Mouse (Mus musculus) ES-Bruce4 (cell line): ENCODE results near the gene A530084C06Rik. TPM values are rescaled to one million over a fixed set of nuclear protein-coding genes. Genes with fewer than 3 reads are reported as not detected.

ENCODE experiments used
- H3K27ac ChIP-seq: 2 replicates; pipeline ENCODE4 v1.5.1; 2012; ENCODE audit warnings: low read length, inconsistent platforms; ENCODE audit not compliant: insufficient read depth
- H3K27me3 ChIP-seq: 2 replicates; pipeline ENCODE4 v1.6.1; 2012; ENCODE audit warnings: mild to moderate bottlenecking, low read length, inconsistent platforms; ENCODE audit not compliant: control insufficient read depth, poor library complexity, insufficient read depth, severe bottlenecking
- H3K36me3 ChIP-seq: 2 replicates; pipeline ENCODE4 v1.6.1; 2012; ENCODE audit warnings: inconsistent platforms, mild to moderate bottlenecking, low read length, moderate library complexity; ENCODE audit not compliant: control insufficient read depth, poor library complexity, insufficient read depth, severe bottlenecking
- H3K4me1 ChIP-seq: one replicate; pipeline ENCODE4 v1.8.1; 2011; ENCODE audit warnings: low read length; ENCODE audit not compliant: control insufficient read depth, insufficient read depth
- H3K4me3 ChIP-seq: 2 replicates; pipeline ENCODE4 v1.5.1; 2011; ENCODE audit warnings: low read depth, mild to moderate bottlenecking, low read length
- H3K9ac ChIP-seq: 2 replicates; pipeline ENCODE4 v1.6.1; 2012; ENCODE audit warnings: low read depth, mild to moderate bottlenecking, inconsistent platforms; ENCODE audit not compliant: poor library complexity, severe bottlenecking
- H3K9me3 ChIP-seq: replicated peaks from 2 replicates; pipeline ENCODE4 v1.6.1; 2012; ENCODE audit warnings: mild to moderate bottlenecking, low read length, inconsistent platforms; ENCODE audit not compliant: control insufficient read depth, poor library complexity, insufficient read depth, severe bottlenecking
- CTCF ChIP-seq: IDR thresholded peaks from one replicate; pipeline ENCODE4 v1.8.1; 2011; ENCODE audit warnings: low read depth, low read length
- EP300 ChIP-seq: IDR thresholded peaks from 2 replicates; pipeline ENCODE4 v1.6.1; 2011; ENCODE audit warnings: low read depth, low read length; ENCODE audit not compliant: insufficient read depth
- POLR2A ChIP-seq: IDR thresholded peaks from one replicate; pipeline ENCODE4 v1.8.1; 2011; ENCODE audit warnings: low read length; ENCODE audit not compliant: insufficient read depth
- polyA plus RNA-seq: library from polyadenylated mRNA; stranded (reverse); fragments of >200 nt; gene quantifications from 2 replicates; pipeline ENCODE4 v1.2.4, GENCODE M21; 2011; ENCODE audit warnings: low read depth; ENCODE audit not compliant: missing spikeins, insufficient read depth, insufficient read length

The A530084C06Rik gene
- polyA plus RNA-seq, 1 experiment: not detected

GRCm38 (mm10) chr13:31531186-31531585 lies 27.9 kb downstream of the A530084C06Rik start:
- no peak overlapping the region for H3K27ac ChIP-seq
- no peak for TF ChIP-seq CTCF
- no peak for TF ChIP-seq EP300
- no peak for TF ChIP-seq POLR2A
- H3K9me3 ChIP-seq: no peaks in the 10 kb centered on the region

DNA sequence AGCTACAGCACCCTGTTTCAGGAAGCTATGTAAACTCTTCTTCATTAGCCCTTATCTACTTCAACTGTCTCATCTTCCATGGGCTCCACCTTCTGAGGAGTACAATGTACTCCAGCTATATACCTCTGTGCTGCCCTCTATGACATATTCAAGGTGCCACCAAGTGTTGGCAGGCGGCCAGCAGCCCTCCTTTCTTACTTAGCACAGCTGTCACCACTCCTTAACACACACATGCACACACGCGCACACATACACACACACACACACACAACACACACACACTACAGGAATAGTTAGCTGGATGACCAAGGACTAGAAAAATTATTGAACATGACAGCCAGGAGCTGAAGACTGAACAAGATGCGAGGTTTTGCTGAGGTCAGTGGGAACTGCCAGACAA lies 34.2 kb downstream of the A530084C06Rik start:
- TF ChIP-seq EP300 (no peak), CTCF (no peak), POLR2A (no peak)
- Histone ChIP-seq H3K36me3 (no peaks in the 10 kb centered on the region), H3K4me1 (no peaks in the 10 kb centered on the region), H3K27me3 (no peaks in the 10 kb centered on the region), H3K9ac (no peak overlapping the region), H3K9me3 (no peaks in the 10 kb centered on the region), H3K4me3 (no peak overlapping the region), H3K27ac (no peak overlapping the region)

More at GRCm38 (mm10) chr13:31531186-31531585, 27.9 kb downstream of the A530084C06Rik start:
- H3K27me3 ChIP-seq: no peaks in the 10 kb centered on the region
- H3K9ac ChIP-seq: no peak overlapping the region
- no peak overlapping the region for H3K4me3 ChIP-seq
- no peaks in the 10 kb centered on the region for H3K36me3 ChIP-seq
- no peaks in the 10 kb centered on the region for H3K4me1 ChIP-seq

GRCm38 (mm10) chr13:31518971-31519370 lies 40.2 kb downstream of the A530084C06Rik start:
- Histone ChIP-seq H3K27ac (no peak overlapping the region), H3K4me1 (no peaks in the 10 kb centered on the region), H3K9ac (no peak overlapping the region), H3K27me3 (no peaks in the 10 kb centered on the region), H3K4me3 (no peak overlapping the region), H3K9me3 (no peaks in the 10 kb centered on the region), H3K36me3 (no peaks in the 10 kb centered on the region)
- TF ChIP-seq EP300 (no peak), CTCF (no peak), POLR2A (no peak)

DNA sequence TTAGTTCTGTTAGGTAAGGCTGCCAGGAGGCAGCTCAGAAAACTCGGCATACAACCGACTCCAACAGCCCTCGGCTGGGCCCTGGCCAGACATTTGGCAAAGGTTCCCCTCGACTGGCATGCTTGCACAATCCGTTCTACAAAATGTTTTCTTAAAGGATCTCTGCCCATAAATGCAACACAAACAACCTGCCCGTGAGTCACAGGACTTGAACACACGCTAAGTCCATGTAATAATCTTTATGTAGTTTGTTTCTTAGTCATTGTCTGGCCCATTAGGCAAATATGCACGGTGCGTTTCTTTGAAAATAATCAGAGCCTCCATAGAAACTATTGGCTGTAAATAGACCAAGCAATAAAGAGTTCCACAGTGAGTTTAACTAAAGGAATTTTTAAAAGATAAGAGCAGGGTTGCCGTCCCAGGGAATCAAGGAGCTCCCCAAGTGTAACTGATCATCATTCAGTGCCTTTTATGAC lies 40.7 kb downstream of the A530084C06Rik start:
- H3K27me3 ChIP-seq: no peaks in the 10 kb centered on the region
- no peak overlapping the region for H3K4me3 ChIP-seq
- no peak overlapping the region for H3K9ac ChIP-seq
- no peaks in the 10 kb centered on the region for H3K36me3 ChIP-seq
- no peaks in the 10 kb centered on the region for H3K4me1 ChIP-seq
- H3K27ac ChIP-seq: no peak overlapping the region
- H3K9me3 ChIP-seq: no peaks in the 10 kb centered on the region
- TF ChIP-seq POLR2A (no peak), EP300 (no peak)

GRCm38 (mm10) chr13:31515261-31515660 lies 43.9 kb downstream of the A530084C06Rik start:
- no peaks in the 10 kb centered on the region for H3K27me3 ChIP-seq
- H3K36me3 ChIP-seq: no peaks in the 10 kb centered on the region
- no peaks in the 10 kb centered on the region for H3K4me1 ChIP-seq
- TF ChIP-seq CTCF (no peak), EP300 (no peak), POLR2A (no peak)
- no peaks in the 10 kb centered on the region for H3K9me3 ChIP-seq
- H3K27ac ChIP-seq: no peak overlapping the region
- H3K4me3 ChIP-seq: no peak overlapping the region
- H3K9ac ChIP-seq: no peak overlapping the region

GRCm38 (mm10) chr13:31506494-31507167 lies 52.5 kb downstream of the A530084C06Rik start:
- no peaks in the 10 kb centered on the region for H3K27me3 ChIP-seq
- no peaks in the 10 kb centered on the region for H3K36me3 ChIP-seq
- no peak overlapping the region for H3K27ac ChIP-seq
- no peak overlapping the region for H3K9ac ChIP-seq
- no peak for TF ChIP-seq EP300
- no peak for TF ChIP-seq CTCF
- TF ChIP-seq POLR2A: no peak
- no peaks in the 10 kb centered on the region for H3K4me1 ChIP-seq
- no peak overlapping the region for H3K4me3 ChIP-seq
- no peaks in the 10 kb centered on the region for H3K9me3 ChIP-seq

Other genes starting within 250 kb of the A530084C06Rik start
- 1.3 and 1.5 TPM in 2 replicates for gene Foxq1, start 3.2 kb downstream of the A530084C06Rik start, polyA plus RNA-seq
- gene Foxf2, start 66.5 kb upstream of the A530084C06Rik start, polyA plus RNA-seq: not detected in 2 replicates
- 0.26 and 0.34 TPM in 2 replicates for gene Foxc1, start 247.3 kb upstream of the A530084C06Rik start, polyA plus RNA-seq